Mouse (Mus musculus) limb, embryonic 11.5 days (tissue): Measurements from ENCODE around the gene Lin7a. TPM values are rescaled to one million over a fixed set of nuclear protein-coding genes. Genes with fewer than 3 reads are reported as not detected.
A peak's percentile ranks its signal among the peaks of the same experiment; 100 is the strongest.

Experiments used
- ATAC-seq: fragments of 200-750 bp; cut with Nextera tagmentation; 2 replicates; pipeline ENCODE4 v1.8.0; 2017; ENCODE audit warnings: low read depth; ENCODE audit not compliant: insufficient number of reproducible peaks, low FRiP score, low TSS enrichment
- DNase-seq: peaks from one replicate; pipeline ENCODE4 v3.0.0-alpha.2; 2015; ENCODE audit warnings: low spot score
- H3K27ac ChIP-seq: fragments of 300-500 bp; sonication (generic); replicated peaks from 2 replicates; pipeline ENCODE4 v1.5.1; 2014; ENCODE audit warnings: low read depth, mild to moderate bottlenecking, low read length
- H3K27me3 ChIP-seq: fragments of 300-500 bp; sonication (generic); 2 replicates; pipeline ENCODE4 v1.6.1; 2014; ENCODE audit warnings: mild to moderate bottlenecking, low read length, mixed read lengths; ENCODE audit not compliant: control insufficient read depth, insufficient read depth
- H3K36me3 ChIP-seq: fragments of 300-500 bp; sonication (generic); 2 replicates; pipeline ENCODE4 v1.6.1; 2014; ENCODE audit warnings: mild to moderate bottlenecking, low read length, moderate library complexity, mixed read lengths; ENCODE audit not compliant: control insufficient read depth, insufficient read depth
- H3K4me1 ChIP-seq: fragments of 300-500 bp; sonication (generic); 2 replicates; pipeline ENCODE4 v1.6.1; 2014; ENCODE audit warnings: low read length, mixed read lengths; ENCODE audit not compliant: control insufficient read depth, insufficient read depth
- H3K4me2 ChIP-seq: fragments of 300-500 bp; sonication (generic); 2 replicates; pipeline ENCODE4 v1.6.1; 2014; ENCODE audit warnings: low read depth, mild to moderate bottlenecking, moderate library complexity; ENCODE audit not compliant: severe bottlenecking
- H3K4me3 ChIP-seq: fragments of 300-500 bp; sonication (generic); 2 replicates; pipeline ENCODE4 v1.5.1; 2014; ENCODE audit warnings: low read depth, low read length
- H3K9ac ChIP-seq: fragments of 300-500 bp; sonication (generic); 2 replicates; pipeline ENCODE4 v1.6.1; 2014; ENCODE audit warnings: mild to moderate bottlenecking, low read length
- H3K9me3 ChIP-seq: fragments of 300-500 bp; sonication (generic); 2 replicates; pipeline ENCODE4 v1.6.1; 2016; ENCODE audit warnings: low read length; ENCODE audit not compliant: control insufficient read depth
- WGBS: fragments of 180-500 bp; shearing (Covaris S2); extraction: QIAGEN DNeasy Blood & Tissue Kit; methylation state at CpG from one replicate; pipeline ENCODE4 v1.1.7; 2014; 5-methylcytosine and 5-hydroxymethylcytosine counted together
- polyA plus RNA-seq: library from polyadenylated mRNA; unstranded; fragments of >200 nt; fragmentation: Nextera tagmentation; extraction: Ambion mirVana; gene quantifications from 2 replicates; pipeline ENCODE4 v1.2.1, GENCODE M21; 2014

Lin7a gene
- polyA plus RNA-seq, 1 experiment from 2014 or later: 1.8 TPM

- ATAC-seq (no peak), DNase-seq (no peak)
- Histone ChIP-seq H3K27me3 (no peaks in the 10 kb centered on the region), H3K4me3 (no peak overlapping the region), H3K9ac (no peak overlapping the region), H3K27ac (no peak overlapping the region), H3K9me3 (no peaks in the 10 kb centered on the region), H3K4me2 (no peak overlapping the region), H3K36me3 (no peaks in the 10 kb centered on the region), H3K4me1 (no peaks in the 10 kb centered on the region)
- 88% methylated on average over 2 of the region's 2 CpGs for WGBS
Measured at GRCm38 (mm10) chr10:107251801-107252502, 19.5 kb upstream of the Lin7a start.

GRCm38 (mm10) chr10:107252503-107252815, 19.0 kb upstream of the Lin7a start:
- H3K36me3 ChIP-seq: no peaks in the 10 kb centered on the region
- 83% methylated on average over 3 of the region's 3 CpGs for WGBS
- no peaks in the 10 kb centered on the region for H3K27me3 ChIP-seq
- no peak overlapping the region for H3K4me3 ChIP-seq
- H3K9ac ChIP-seq: no peak overlapping the region
- H3K9me3 ChIP-seq: no peaks in the 10 kb centered on the region
- H3K27ac ChIP-seq: no peak overlapping the region
- no peak for ATAC-seq
- H3K4me1 ChIP-seq: no peaks in the 10 kb centered on the region
- no peak overlapping the region for H3K4me2 ChIP-seq
- DNase-seq: no peak

DNA sequence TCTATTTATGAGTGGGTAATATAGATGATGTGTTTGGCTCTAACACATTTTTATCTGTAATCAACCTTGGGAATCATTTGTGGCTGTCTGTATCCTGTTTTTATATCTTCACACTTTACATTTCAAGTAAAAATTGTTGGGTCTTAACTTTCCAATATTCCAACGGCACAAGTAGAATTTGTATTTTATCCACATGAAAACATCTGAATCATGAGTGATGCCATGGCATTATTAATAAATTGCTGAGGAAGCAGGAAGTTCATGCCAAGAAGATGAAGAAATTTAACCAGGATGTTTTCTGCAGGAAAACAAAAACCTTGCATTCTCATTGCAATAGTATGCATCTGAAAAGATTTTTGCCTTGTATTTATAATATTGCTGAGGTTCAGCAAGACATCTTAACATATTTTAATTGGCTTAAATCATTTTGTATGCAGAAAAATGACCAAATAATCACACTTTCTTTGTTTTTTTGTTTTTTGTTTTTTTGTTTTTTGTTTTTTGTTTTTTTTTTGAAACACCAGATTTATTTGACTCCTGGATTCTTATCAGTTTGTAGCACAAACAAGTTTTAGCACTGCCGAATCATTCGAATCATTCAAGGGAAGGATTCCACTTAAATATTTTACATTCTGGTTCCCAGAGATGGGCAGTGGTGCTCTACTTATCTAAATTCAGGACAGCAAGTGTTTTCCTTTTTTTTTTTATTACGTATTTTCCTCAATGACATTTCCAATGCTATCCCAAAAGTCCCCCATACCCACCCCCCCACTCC, 18.1 kb upstream of the Lin7a start:
- Histone ChIP-seq H3K4me2 (no peak overlapping the region), H3K27me3 (no peaks in the 10 kb centered on the region), H3K4me3 (no peak overlapping the region), H3K27ac (no peak overlapping the region), H3K9ac (no peak overlapping the region), H3K9me3 (no peaks in the 10 kb centered on the region), H3K4me1 (no peaks in the 10 kb centered on the region), H3K36me3 (no peaks in the 10 kb centered on the region)
- ATAC-seq (no peak), DNase-seq (no peak)
- WGBS: 94% methylated on average over 4 of the region's 4 CpGs

DNA sequence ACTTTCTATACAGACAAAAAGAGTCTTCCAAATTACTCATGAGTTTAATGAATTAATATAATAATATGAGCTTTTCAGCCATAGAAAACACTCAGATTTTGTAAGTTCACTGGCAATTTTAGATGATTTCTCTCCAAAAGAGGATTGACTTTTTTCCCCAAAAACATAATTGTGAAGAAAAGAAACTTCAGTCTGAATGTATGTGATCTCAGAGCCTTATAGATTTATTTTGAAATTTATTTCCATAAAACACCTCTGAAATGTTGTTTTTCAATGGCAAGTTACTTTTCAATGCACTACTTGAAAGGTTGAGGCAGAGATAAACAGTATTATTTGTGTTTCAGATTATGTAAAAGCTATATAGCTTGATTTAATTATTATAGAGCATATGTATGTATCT, 16.8 kb upstream of the Lin7a start:
- DNase-seq: no peak
- no peak overlapping the region for H3K4me3 ChIP-seq
- no peak overlapping the region for H3K27ac ChIP-seq
- no peaks in the 10 kb centered on the region for H3K27me3 ChIP-seq
- no peaks in the 10 kb centered on the region for H3K9me3 ChIP-seq
- H3K9ac ChIP-seq: no peak overlapping the region
- H3K36me3 ChIP-seq: no peaks in the 10 kb centered on the region
- H3K4me1 ChIP-seq: no peaks in the 10 kb centered on the region
- ATAC-seq: no peak
- H3K4me2 ChIP-seq: no peak overlapping the region

- Histone ChIP-seq H3K4me1 (no peaks in the 10 kb centered on the region), H3K4me2 (no peak overlapping the region), H3K4me3 (no peak overlapping the region), H3K27me3 (no peaks in the 10 kb centered on the region), H3K9me3 (no peaks in the 10 kb centered on the region), H3K9ac (no peak overlapping the region), H3K36me3 (no peaks in the 10 kb centered on the region), H3K27ac (no peak overlapping the region)
- 89% methylated on average over 6 of the region's 6 CpGs for WGBS
- no peak for ATAC-seq
- no peak for DNase-seq
Measured at GRCm38 (mm10) chr10:107255351-107256050, 16.0 kb upstream of the Lin7a start.

DNA sequence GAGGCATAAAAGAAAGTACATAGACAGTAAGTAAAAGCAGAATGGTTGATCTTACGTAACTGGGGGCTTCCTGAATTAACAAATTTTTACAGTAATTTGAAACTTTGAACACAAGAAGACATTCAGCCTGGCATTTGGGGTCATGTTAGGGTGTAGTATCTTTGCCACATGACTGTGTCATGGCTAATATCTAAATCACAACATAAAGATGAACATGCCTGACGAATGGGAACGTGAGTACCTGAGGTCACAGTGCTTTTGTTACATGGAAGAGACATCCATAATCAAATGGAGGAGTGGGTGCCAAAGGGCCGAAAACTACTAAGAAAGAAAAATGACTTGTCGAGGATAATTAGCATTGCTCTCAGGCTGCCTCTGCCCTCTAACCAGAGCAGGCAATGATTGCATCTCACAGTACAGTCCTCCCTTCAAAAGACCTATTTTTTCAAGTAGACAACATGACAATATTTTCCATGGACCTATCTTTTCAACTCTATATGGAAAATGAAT, 15.0 kb upstream of the Lin7a start:
- ATAC-seq (no peak), DNase-seq (no peak)
- WGBS: 71% methylated on average over 5 of the region's 5 CpGs
- no peak overlapping the region for H3K27ac ChIP-seq
- no peaks in the 10 kb centered on the region for H3K27me3 ChIP-seq
- no peak overlapping the region for H3K9ac ChIP-seq
- no peaks in the 10 kb centered on the region for H3K9me3 ChIP-seq
- H3K4me1 ChIP-seq: no peaks in the 10 kb centered on the region
- H3K36me3 ChIP-seq: no peaks in the 10 kb centered on the region
- no peak overlapping the region for H3K4me3 ChIP-seq
- no peak overlapping the region for H3K4me2 ChIP-seq

DNA sequence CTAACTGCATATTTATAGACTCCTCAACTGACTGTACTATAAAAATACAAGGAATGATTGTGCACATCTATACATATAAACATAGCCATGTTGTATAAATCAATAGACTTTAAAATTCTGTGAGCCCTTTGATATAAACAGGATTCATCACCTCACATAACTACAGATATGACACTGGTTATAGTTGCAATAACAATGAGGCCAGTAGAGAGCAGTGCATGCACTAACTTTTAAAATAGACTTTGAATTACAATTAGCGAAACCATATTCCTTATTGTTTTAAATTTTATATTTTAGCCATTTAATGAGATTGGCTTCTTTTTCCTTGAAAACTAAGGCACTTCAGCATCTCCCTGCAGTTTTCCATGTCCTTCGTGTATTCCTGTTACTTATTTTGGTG, 11.1 kb upstream of the Lin7a start:
- DNase-seq (no peak), ATAC-seq (no peak)
- H3K4me3 ChIP-seq: no peak overlapping the region
- no peaks in the 10 kb centered on the region for H3K9me3 ChIP-seq
- 85% methylated on average over 2 of the region's 2 CpGs for WGBS
- no peaks in the 10 kb centered on the region for H3K4me1 ChIP-seq
- H3K4me2 ChIP-seq: no peak overlapping the region
- no peak overlapping the region for H3K27ac ChIP-seq
- no peaks in the 10 kb centered on the region for H3K36me3 ChIP-seq
- H3K27me3 ChIP-seq: no peaks in the 10 kb centered on the region
- no peak overlapping the region for H3K9ac ChIP-seq

GRCm38 (mm10) chr10:107272131-107272803, 781 bp downstream of the Lin7a start:
- Histone ChIP-seq H3K36me3 (no peaks in the 10 kb centered on the region), H3K4me1 (peaks cover 3% of the 10 kb centered on the region; the same call in 1 of the 2 replicates), H3K9ac (peak overlapping the region; percentile 58), H3K4me3 (peak overlapping the region; percentile 59), H3K9me3 (no peaks in the 10 kb centered on the region), H3K4me2 (peak overlapping the region; percentile 99), H3K27ac (no peak overlapping the region), H3K27me3 (peaks cover 24% of the 10 kb centered on the region)
- WGBS: under 1% methylated on average over 38 of the region's 41 CpGs
- ATAC-seq (peak; percentile 45; the same call in 1 of the 2 replicates), DNase-seq (peak; percentile 67)
